Mouse (Mus musculus) retina, adult 2 months (tissue): ENCODE results near the gene Rapgef1.
"Not testable (repeated sequence)": the region's sequence is repeated elsewhere in the genome, so short reads cannot be mapped to it uniquely, and the experiment has no call there.

ENCODE experiments used
- DNase-seq: peaks from one replicate; pipeline ENCODE4 v3.0.0-alpha.2; 2012; ENCODE audit warnings: low read depth, low spot score

Rapgef1 gene

DNA sequence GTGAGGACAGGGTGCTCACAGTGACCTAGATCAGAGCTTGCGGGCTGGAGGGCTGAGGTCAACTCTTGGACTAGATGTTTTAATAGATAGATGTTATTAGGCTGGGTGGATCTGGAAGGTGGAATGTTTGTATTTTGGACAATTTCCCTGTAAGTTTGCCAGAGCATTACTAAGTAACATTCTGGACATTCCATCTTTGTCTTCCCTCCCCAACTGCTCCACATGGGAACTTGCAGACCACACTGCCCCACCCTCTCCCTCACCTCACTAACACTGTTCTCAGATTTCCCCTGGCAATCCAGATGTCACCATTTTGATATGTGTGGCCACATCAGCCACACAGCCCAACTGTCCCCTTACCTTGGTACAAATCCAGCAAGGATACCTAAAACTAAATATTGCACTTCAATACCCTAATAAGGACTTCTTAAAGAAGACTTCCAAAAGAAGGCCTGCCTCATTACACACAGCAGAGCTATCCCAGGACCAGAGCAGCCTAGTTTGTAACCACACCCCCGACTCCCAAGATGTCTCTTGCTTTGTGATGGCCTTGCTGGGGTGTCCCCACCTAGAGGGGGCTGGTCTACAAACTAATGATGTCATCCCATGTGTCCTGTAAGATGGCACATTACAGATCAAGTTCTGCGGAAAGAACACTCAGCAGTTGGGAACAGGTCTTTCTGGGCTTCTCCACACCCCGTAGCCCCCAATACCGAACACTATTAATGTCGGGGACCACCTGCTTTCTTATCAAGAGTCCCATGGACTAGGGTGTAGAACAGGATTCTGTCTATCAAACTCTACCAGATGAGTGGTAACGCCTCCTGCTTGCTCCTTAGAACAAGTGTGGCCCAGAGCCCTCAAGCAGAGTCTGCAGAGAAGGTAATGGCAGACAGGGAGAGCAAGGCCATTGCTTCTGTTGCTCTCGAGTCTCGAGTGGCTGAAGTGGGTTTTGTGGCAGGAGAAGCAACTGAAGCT is 83.9 kb downstream of the Rapgef1 start:
- DNase-seq = no peak

DNA sequence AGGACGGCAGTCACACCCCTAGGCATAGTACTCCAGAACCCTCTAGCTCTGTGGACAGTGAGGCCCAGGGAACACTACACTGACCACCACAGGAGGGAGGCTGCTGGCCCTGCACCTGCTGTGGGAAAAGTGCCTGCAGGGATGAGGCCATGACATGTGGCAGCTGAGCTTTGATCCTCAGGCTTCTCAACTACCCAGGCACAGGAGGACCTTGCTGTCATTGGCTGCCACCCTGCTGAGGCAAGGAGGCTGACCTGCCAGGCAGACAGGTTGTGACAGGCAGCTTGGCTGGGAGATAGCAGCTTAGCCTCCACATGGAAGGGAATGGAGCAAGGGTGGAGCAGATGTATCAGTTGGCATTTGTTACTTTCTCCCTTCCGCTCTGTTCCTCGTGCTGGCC is 86.0 kb downstream of the Rapgef1 start:
- DNase-seq = no peak

DNA sequence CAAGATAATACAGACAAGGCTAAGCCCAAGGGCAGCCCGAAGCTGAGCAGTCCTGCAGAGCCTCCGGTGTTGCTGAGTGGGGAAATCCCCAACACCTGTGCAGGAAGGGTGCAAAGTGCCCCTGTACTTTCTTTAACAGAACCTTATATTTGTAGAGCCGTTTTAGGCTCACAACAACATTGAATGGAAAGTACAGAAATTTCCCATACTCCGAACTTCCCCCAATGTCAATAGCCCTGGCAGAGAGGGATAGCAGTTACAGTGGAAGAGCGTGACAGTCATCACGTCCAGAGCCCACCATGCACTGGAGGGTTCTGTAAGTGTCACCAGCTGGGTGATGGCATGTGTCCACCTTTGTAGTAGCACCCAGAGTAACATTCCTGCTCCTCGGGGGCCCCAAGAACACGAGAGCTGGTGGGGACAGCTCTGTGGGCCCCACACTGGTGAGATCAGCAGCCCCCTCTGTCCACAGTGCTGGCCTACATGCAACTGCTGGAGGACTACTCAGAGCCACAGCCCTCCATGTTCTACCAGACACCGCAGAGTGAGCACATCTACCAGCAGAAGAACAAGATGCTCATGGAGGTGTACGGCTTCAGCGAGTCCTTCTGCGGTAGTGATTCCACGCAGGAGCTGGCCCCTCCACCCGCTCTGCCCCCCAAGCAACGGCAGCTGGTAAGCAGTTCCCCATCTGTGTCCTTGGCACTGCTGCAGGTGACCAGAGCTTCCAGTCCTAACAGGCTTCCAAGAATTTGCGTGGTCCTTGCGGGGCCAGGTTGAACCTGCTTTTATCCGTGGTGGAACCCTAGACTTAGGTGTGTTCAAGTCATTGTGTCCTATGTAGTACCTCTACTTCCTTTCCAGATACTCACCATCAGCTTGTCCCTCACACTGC is 87.5 kb downstream of the Rapgef1 start:
- DNase-seq = no peak

DNA sequence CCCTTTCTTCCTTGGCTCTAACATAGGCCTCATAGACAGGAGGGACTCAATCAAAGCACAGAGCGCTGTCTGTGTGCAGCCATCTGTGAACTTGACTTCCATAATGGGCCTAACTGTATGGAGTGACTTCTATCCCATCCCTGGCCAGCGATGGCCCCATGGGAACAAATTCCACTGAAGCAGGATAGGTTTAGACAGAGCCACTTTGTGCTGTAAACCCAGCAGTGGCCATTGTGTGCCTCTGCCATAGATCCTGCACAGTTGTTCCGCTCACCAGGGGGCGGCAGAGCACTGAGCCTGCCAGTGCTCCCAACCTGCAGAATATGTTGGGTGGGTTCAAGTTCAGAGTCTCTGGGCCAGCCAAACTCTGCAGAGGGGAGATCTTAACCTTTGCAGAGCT is 88.2 kb downstream of the Rapgef1 start:
- no peak for DNase-seq

DNA sequence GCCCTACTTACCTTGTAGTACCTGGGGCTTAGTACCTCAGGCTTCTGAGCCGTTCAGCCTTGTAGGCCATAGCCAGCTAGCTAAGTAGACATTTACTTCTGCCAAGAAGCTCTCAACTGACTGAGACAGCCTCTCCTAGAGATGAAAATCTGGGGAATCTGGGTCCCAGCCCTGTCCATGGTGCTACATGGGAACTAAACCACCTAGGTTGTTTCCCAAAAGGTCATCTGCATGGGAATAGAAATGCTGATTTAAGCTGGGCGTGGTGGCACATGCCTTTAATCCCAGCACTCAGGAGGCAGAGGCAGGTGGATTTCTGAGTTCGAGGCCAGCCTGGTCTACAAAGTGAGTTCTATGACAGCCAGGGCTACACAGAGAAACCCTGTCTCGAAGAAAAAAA is 88.7 kb downstream of the Rapgef1 start:
- not testable (repeated sequence) for DNase-seq

DNA sequence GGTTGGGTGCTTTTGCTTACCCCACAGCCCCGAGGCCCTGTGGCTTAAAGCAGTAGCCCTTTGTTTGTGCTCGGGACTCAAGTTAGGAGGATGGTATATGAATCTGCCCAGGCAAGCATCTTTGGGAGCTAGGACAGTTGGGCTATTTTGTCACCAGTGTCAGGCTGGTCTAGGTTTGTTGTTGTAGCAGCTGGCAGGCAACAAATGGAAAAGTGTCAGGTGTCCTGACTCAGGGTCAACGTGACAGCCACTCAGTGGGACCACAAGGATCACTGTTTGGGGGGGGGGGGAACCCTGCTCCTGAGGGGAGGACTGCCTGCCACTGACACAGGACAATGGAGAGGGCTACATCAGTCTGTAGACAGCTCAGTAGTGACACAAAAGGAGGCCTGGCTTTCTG is 91.5 kb downstream of the Rapgef1 start:
- no peak for DNase-seq

DNA sequence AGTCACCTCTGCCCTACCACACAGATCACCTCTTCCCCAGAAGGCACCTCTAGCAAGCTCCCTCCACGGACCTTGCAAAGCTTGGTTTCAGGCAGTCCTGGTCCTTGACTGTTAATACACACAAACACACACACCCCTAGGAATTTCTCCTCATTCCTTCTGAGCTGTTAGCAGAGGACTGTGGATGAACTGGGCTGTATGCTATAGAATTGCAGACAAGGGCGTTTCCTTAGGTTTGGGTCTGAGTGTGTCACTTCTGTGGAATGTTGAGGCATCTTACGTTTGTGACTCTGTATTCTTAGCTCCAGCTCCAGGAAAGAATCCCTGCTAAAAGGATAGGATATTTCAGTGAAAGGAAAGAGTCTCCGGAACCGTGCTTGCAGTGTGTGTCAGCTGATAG is 92.4 kb downstream of the Rapgef1 start:
- no peak for DNase-seq

DNA sequence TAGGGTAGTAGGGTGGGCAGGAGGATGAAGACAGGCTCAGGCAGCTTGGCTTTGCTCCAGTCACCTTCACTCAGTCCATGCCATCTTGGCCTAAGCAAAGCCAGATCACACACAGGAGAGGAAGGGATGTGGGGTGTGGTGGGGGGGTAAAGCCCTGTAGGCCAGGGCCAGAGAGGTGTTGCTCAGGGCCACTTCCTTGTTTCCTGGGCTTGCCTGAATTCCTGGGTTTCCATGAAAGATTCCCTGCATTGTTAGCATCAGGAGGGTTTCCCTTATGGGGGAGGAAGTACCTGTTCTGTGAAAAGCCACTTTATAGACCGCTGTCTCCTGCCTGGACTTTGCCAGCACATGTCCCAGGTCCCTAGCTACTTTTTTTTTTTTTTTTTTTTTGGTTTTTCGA is 94.0 kb downstream of the Rapgef1 start:
- DNase-seq = no peak

DNA sequence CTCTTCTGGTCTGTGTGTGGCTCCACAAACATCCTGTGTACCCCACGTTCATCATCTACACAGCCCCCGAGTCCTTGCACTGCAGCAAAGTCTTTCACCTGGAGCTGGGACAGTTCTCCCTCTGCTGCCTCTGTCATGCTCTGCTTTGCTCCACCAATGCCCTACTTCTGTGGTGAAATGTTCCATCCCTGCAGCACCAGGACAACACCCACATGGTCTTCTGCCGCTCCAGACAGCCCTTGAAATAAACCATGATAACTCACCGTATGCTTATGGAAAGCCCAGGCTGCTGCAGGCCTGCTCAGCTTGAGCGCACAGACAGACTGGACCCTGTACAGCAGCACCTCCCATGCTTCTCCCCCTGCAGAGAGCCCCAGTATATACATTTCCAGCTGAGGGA is 94.6 kb downstream of the Rapgef1 start:
- DNase-seq = no peak

DNA sequence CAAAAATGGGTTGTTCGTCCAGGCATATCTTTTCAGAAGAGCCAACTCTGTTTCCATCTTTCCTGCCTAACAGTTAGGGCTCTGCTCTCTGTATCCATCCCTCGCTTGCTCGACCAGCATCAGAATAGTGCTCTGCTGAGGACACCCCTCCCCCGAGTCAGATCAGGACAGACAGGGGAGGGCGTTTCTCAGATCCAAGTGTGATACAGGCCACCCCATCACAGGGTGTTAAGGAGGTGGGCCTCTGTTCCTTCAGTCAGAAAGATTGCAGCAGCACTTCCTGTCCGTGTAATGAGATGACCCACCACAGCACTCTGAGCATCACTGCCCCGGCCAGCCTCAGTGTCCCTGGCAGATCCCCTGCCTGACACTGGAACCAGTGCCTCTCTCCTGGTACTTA is 96.6 kb downstream of the Rapgef1 start:
- DNase-seq = no peak

DNA sequence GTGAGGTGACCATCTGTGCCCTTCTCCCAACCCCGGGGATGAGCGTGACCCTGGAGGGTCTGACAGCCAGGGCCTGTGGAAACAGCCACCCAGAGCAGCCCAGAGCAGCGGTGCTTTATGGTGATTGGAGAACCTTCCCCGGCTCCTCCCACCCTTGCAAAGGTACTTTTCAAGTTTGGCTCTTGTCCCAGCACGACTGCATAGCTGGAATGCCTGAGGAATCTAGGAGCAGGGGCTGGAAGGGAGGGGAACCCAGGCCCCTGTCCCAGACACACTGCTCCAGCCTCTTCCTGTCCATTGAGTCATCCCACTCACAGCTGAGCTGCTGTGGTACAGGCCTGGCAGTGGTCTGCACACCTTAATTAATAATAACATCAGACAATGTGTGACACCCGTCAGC is 97.2 kb downstream of the Rapgef1 start:
- DNase-seq = no peak

DNA sequence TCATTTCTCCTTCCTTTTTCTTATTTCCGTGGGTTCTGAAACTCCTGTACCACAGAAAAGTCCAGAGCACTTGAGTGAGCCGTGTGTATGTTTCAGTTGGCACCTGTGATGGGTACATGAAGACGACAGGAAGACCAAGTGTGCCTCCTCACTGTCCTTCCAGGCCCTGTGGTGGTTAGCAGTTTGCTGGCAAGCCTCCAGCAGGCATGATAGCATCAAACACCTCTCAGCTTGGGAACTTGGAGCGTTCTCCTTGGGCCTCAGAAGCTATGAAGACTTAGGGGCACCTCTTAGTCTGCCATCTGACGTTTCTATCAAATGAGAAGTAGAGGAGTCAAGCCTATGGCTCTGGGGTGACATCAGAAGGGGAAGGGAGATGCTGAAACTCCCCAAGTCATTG is 99.1 kb downstream of the Rapgef1 start:
- no peak for DNase-seq

DNA sequence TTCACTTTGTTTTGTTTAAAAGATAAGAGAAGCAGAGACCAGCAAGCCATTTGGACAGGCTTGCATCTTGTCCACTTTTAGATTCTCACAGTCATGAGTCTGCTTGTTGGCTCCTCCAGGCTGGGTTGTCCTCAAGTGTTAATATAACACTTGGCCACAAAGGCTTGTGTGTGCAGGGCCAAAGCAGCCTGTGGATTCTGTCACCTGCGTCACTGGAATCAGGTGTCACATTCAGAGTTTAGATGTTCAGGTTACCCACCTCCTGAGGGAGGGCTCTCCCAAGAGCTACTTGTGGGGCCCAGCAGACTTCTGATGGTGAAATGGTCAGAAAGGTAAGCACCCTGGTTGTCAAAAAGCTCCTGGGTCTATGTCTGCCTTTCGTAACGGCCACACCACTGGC is 103.6 kb downstream of the Rapgef1 start:
- DNase-seq = no peak

DNA sequence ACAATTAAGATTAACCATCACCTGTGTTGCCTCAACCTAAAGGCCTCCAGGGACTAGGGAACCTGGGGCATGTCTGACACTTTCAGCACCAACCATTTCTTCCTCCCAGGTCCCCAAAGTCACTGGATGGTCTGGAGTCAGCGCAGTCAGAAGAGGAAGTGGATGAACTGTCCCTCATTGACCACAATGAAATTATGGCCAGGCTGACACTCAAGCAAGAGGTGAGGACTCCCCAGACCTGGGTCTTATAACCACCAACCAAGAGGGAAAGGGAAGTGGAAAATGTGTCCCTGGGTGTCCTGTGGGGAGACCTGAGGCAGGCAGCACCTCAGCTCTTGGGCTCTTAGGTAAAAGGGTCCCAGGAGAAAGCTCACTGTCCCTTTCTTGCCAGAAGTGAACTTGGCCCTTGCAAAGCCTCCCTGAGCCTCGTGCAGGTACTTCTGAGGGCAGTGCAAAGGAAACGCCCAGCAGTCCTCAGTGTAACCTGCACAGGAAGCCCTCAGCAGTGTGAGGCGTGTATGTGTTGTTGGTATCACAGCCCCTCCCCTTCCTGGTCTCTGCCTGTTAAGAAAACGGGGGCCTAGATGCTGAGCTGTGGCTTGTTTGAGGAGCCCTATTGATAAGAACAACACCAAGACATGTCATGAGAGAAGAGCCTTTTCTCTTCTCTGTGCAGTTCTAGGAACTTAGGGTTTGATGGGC is 105.3 kb downstream of the Rapgef1 start:
- DNase-seq = no peak

DNA sequence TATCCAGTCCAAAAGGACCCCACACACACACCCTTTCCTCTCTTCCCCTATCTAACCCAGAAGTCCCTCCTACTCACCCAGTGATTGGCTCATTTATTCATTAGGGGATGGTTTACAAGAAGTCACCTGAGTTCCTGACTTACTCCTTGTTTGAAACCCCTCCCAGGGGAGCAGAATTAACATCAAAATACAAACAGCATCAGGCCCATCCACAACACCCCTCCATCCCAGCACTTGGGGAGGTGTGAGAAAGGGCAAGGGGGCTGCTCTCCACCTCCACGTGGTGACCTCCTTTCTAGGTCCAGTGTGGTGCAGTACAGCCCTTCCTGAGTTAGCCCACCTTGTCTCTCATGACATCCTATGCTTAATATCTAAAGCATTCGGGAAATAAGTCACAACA is 110.0 kb downstream of the Rapgef1 start:
- no peak for DNase-seq

DNA sequence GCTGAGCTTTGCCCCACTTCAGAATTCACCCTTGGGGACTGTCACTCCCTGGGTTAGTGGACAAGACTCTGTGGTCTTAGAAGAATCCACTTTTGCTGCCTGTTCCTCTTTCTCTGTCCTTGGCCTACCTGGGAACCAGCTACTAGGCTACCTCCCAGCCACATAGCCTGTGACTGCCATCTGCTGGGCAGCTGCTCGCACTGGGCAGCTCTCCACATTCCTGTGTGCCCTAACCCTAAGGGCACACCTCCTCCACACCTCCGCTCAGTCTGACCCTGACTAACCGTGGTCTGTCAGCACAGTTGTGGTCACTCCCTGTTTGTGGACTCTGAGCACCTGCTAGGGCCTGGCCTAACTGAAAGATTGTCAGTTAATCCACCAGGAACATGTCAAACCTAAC is 112.0 kb downstream of the Rapgef1 start:
- DNase-seq = no peak

DNA sequence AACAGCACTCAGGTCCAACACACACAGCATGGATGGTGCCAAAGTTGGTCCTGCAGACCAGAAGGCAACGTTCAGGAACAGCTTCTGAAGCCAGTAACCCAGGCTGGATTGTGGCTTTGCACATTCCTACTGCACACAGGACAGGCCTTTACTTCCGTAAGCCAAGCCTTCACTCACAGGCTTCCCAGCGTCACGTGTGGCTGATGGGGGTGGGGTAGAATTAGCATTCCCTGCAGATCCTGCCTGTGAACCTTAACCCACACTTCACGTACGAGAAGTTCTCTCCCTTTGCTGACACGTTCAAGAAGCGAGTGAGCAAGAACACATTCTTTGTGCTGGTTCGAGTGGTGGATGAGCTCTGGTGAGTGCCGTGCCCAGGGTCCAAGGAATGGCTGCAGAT is 113.0 kb downstream of the Rapgef1 start:
- no peak for DNase-seq

DNA sequence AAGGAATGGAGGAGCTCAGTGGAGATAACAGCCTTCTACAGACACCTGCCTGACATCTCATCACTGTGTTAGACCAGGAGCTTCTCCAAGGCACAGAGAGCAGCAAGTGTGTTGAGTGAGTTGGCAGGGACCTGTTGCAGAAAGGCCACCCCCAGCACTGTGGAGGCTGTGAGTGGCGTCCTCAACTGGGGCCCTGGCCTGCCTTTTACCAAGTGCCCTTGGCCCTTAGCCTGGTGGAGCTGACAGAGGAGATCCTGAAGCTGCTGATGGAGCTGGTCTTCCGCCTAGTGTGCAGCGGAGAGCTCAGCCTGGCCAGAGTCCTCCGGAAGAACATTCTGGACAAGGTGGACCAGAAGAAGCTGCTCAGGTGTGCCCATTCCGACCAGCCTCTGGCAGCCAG is 113.8 kb downstream of the Rapgef1 start:
- DNase-seq = no peak

DNA sequence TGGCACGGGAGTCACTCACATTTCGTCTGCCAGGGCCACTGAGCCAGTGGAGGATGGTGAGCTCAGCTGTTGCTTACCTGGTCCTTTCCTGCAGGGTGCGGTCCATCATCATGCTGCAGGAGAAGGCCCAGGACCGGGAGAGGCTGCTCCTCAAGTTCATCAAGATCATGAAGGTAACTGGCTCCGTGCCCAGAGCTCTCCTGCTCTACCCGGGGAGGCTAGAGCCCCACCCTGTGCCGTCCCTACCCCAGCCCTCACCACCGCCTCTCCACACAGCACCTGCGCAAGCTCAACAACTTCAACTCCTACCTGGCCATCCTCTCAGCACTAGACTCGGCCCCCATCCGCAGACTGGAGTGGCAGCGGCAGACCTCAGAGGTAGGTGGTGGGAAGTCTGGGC is 116.2 kb downstream of the Rapgef1 start:
- no peak for DNase-seq

DNA sequence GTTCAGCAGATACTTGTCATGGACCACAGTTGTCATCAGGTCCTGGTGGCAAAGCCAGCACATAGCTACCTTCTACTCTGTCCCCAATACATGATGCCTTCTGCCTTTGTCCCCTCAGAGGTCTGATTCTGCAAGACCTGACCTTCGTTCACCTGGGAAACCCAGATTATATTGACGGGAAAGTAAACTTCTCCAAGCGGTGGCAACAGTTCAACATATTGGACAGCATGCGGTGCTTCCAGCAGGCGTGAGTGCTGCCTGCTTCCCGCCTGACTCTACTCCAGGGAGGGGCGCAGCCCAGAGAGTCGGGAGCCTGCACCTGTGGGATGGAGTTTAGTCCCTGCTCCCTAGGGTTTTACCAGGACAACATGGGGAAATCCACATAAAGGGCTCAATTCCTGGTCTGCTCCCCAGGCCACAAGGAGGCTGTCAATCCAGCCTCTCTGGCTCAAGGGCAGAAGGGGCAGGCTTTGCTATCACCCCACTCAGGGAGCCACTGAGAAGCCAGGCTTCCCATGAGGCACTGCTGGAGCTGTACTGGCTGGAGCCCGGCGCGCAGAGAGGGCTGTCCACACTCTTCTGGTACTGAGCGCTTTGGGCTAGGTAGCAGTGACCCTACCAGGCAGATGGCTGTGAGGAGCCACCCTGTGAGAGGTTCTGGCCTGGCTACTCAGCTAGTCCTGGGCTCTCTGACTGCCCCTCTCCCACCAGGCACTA is 117.8 kb downstream of the Rapgef1 start:
- no peak for DNase-seq

DNA sequence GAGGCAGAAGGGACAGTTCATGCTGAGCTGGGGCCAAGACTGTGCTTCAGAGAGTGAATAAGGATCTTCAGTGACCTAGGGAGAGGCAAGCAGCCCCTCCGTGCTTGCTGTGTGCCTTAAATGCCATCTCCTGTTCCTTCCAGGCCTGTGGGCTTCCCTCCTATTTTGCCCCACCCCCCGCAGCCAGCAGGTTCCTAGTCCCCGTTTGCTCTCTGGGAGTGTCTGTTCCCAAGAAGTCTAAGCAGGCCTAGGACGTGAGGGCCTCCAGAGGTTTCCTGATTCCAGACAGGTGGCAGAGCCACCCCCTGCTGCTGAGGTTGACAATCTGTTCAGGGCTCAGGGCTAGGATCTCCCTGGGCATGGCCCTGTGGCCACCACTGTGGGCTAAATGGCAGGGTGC is 119.3 kb downstream of the Rapgef1 start:
- no peak for DNase-seq
